Mouse (Mus musculus) stomach, postnatal 0 days (tissue): ENCODE data around the gene Atp2a2. TPM values are rescaled to one million over a fixed set of nuclear protein-coding genes. Genes with fewer than 3 reads are reported as not detected.
A peak's percentile ranks its signal among the peaks of the same experiment; 100 is the strongest.

Experiments used
- ATAC-seq: fragments of 200-750 bp; cut with Nextera tagmentation; 2 replicates; pipeline ENCODE4 v1.8.0; 2017; ENCODE audit not compliant: low FRiP score, low TSS enrichment
- DNase-seq: peaks from one replicate; pipeline ENCODE4 v3.0.0-alpha.2; 2016; ENCODE audit warnings: low spot score
- H3K27ac ChIP-seq: fragments of 300-500 bp; sonication (generic); replicated peaks from 2 replicates; pipeline ENCODE4 v1.5.1; 2014; ENCODE audit warnings: mild to moderate bottlenecking, control low read depth
- H3K27me3 ChIP-seq: fragments of 300-500 bp; sonication (generic); 2 replicates; pipeline ENCODE4 v1.6.1; 2014; ENCODE audit warnings: low read length; ENCODE audit not compliant: control insufficient read depth, insufficient read depth
- H3K36me3 ChIP-seq: fragments of 300-500 bp; sonication (generic); 2 replicates; pipeline ENCODE4 v1.6.1; 2014; ENCODE audit warnings: low read length, mixed read lengths; ENCODE audit not compliant: control insufficient read depth, insufficient read depth
- H3K4me1 ChIP-seq: fragments of 300-500 bp; sonication (generic); replicated peaks from 2 replicates; pipeline ENCODE4 v1.6.1; 2014; ENCODE audit warnings: antibody characterized with exemption; ENCODE audit not compliant: control insufficient read depth, insufficient read depth
- H3K4me2 ChIP-seq: fragments of 300-500 bp; sonication (generic); replicated peaks from 2 replicates; pipeline ENCODE4 v1.6.1; 2014; ENCODE audit warnings: low read depth, mild to moderate bottlenecking, control low read depth, moderate library complexity
- H3K4me3 ChIP-seq: fragments of 300-500 bp; sonication (generic); 2 replicates; pipeline ENCODE4 v1.5.1; 2014; ENCODE audit warnings: low read depth, low read length, control low read depth
- H3K9ac ChIP-seq: fragments of 300-500 bp; sonication (generic); 2 replicates; pipeline ENCODE4 v1.6.1; 2014; ENCODE audit warnings: mild to moderate bottlenecking, low read length, control low read depth, mixed read lengths
- H3K9me3 ChIP-seq: fragments of 300-500 bp; sonication (generic); 2 replicates; pipeline ENCODE4 v1.6.1; 2016; ENCODE audit warnings: low read length; ENCODE audit not compliant: control insufficient read depth
- CTCF ChIP-seq: IDR thresholded peaks from 2 replicates; pipeline ENCODE4 v1.5.1; 2016; ENCODE audit warnings: antibody characterized with exemption, low read depth, mild to moderate bottlenecking, moderate library complexity
- EP300 ChIP-seq: optimal IDR thresholded peaks from 2 replicates; pipeline ENCODE3; 2016; ENCODE audit warnings: antibody characterized with exemption
- WGBS: fragments of 180-500 bp; shearing (Covaris S2); extraction: QIAGEN DNeasy Blood & Tissue Kit; methylation state at CpG from one replicate; pipeline ENCODE4 v1.1.7; 2014; 5-methylcytosine and 5-hydroxymethylcytosine counted together
- polyA plus RNA-seq: library from polyadenylated mRNA; unstranded; fragments of >200 nt; fragmentation: Nextera tagmentation; extraction: Ambion mirVana; gene quantifications from 2 replicates; pipeline ENCODE4 v1.2.1, GENCODE M21; 2015

Atp2a2 gene
- polyA plus RNA-seq, 1 experiment from 2014 or later: 24.0 TPM

GRCm38 (mm10) chr5:122448869-122449268 lies 53.2 kb downstream of the Atp2a2 start:
- 87% methylated on average over 5 of the region's 5 CpGs for WGBS
- no peak for DNase-seq
- Histone ChIP-seq H3K9ac (no peak overlapping the region), H3K4me1 (no peaks in the 10 kb centered on the region), H3K36me3 (peaks cover 8% of the 10 kb centered on the region), H3K4me2 (no peak overlapping the region), H3K27ac (no peak overlapping the region), H3K27me3 (no peaks in the 10 kb centered on the region), H3K9me3 (no peaks in the 10 kb centered on the region), H3K4me3 (no peak overlapping the region)
- ATAC-seq: no peak
- no peak for TF ChIP-seq EP300
- 0 out of 2 replicates have a peak, but pooled peaks have one; percentile 3 for TF ChIP-seq CTCF

- no peak overlapping the region for H3K9ac ChIP-seq
- no peaks in the 10 kb centered on the region for H3K4me1 ChIP-seq
- H3K36me3 ChIP-seq: peaks cover 11% of the 10 kb centered on the region
- H3K27ac ChIP-seq: peak overlapping the region; percentile 37; the same call in 1 of the 2 replicates
- ATAC-seq: peak; percentile 13; the same call in 1 of the 2 replicates
- no peak overlapping the region for H3K4me2 ChIP-seq
- 58% methylated on average over 8 of the region's 8 CpGs for WGBS
- no peaks in the 10 kb centered on the region for H3K27me3 ChIP-seq
- DNase-seq: no peak
- H3K9me3 ChIP-seq: no peaks in the 10 kb centered on the region
- no peak overlapping the region for H3K4me3 ChIP-seq
- TF ChIP-seq CTCF: 0 out of 2 replicates have a peak, but pooled peaks have one; percentile 6
- TF ChIP-seq EP300: peak; percentile 70
These were observed 54.2 kb downstream of the Atp2a2 start for GRCm38 (mm10) chr5:122447857-122448256.

DNA sequence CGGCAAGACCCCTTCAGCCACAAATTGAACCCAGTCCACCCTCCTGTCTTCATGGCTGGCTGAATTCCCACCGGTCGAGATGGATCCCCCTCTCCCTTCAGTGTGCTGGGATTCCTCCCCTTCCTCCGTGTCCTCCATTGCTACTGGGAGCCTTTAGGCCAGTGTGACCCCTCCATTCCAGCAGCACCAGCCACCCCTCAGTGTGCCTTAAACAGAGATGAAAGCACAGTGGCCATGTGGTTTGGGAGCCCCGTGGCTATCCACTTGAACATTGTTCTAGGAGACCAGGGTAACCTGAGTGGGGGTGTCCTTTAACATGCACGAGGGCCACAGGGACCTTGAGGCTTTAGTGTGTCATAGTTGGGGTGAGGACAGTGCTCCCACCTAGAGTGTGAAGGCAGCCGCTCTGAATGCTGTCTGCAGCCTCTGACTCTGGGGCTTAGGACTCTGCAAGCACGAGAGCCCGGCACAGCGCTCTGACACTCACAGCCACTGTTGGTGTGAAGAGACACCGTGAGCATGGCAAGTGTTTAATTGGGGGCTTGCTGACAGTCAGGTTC lies 56.9 kb downstream of the Atp2a2 start:
- DNase-seq (no peak), ATAC-seq (no peak)
- WGBS: 86% methylated on average over 11 of the region's 11 CpGs
- Histone ChIP-seq H3K36me3 (peaks cover 23% of the 10 kb centered on the region), H3K27ac (no peak overlapping the region), H3K4me3 (no peak overlapping the region), H3K9me3 (no peaks in the 10 kb centered on the region), H3K27me3 (no peaks in the 10 kb centered on the region), H3K4me2 (no peak overlapping the region), H3K9ac (no peak overlapping the region), H3K4me1 (no peaks in the 10 kb centered on the region)
- TF ChIP-seq EP300 (no peak), CTCF (no peak)

GRCm38 (mm10) chr5:122444492-122444891 lies 57.5 kb downstream of the Atp2a2 start:
- 92% methylated on average over 10 of the region's 10 CpGs for WGBS
- no peak overlapping the region for H3K4me3 ChIP-seq
- H3K27ac ChIP-seq: no peak overlapping the region
- no peaks in the 10 kb centered on the region for H3K9me3 ChIP-seq
- H3K27me3 ChIP-seq: no peaks in the 10 kb centered on the region
- no peak overlapping the region for H3K9ac ChIP-seq
- ATAC-seq (no peak; the same call in 1 of the 2 replicates), DNase-seq (no peak)
- no peaks in the 10 kb centered on the region for H3K4me1 ChIP-seq
- no peak for TF ChIP-seq CTCF
- TF ChIP-seq EP300: no peak
- H3K4me2 ChIP-seq: no peak overlapping the region
- H3K36me3 ChIP-seq: peaks cover 28% of the 10 kb centered on the region

- H3K27ac ChIP-seq: peak overlapping the region; percentile 45; the same call in 1 of the 2 replicates
- no peaks in the 10 kb centered on the region for H3K27me3 ChIP-seq
- no peak overlapping the region for H3K9ac ChIP-seq
- no peak for TF ChIP-seq CTCF
- TF ChIP-seq EP300: no peak
- H3K36me3 ChIP-seq: peaks cover 56% of the 10 kb centered on the region
- H3K9me3 ChIP-seq: no peaks in the 10 kb centered on the region
- H3K4me1 ChIP-seq: no peaks in the 10 kb centered on the region
- ATAC-seq: no peak
- 83% methylated on average over 12 of the region's 12 CpGs for WGBS
- DNase-seq: no peak
- H3K4me3 ChIP-seq: no peak overlapping the region
- H3K4me2 ChIP-seq: no peak overlapping the region
These were observed 61.9 kb downstream of the Atp2a2 start for GRCm38 (mm10) chr5:122440095-122440630.

DNA sequence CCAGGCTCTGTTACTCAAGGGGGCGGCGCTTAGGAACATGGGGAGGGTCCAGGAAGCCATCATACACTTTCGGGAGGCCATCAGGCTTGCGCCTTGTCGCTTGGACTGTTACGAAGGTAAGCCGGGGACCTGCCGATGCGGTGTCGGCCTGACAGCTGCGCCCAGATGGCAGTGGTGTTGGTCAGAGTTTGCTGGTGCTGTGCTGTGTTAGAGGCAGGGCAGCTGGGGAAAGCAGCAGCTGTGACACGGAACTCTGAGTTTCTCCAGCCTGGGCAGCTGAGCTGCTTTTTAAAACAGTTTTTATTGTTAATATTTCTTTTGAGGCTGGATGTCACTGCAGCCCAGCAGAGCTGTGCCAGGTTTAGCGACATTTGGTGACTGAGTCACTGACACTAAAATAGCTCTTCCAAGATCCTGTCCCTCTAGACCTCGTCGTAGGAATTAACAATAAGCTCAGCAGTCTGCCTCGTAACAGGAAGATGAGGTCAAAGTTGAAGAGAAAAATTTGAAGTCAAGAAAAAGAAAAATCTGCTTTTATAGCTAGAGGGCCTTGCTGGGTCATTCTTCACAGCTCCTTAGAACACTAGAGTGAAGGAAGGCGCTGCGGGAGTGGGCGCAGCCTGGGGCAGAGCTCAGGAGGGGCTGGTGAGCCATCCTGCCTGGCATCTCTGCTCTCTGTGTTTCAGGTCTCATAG lies 62.5 kb downstream of the Atp2a2 start:
- no peaks in the 10 kb centered on the region for H3K9me3 ChIP-seq
- H3K9ac ChIP-seq: no peak overlapping the region
- no peak for ATAC-seq
- 67% methylated on average over 19 of the region's 19 CpGs for WGBS
- H3K4me2 ChIP-seq: no peak overlapping the region
- H3K27ac ChIP-seq: peak overlapping the region; percentile 45; the same call in 1 of the 2 replicates
- no peaks in the 10 kb centered on the region for H3K4me1 ChIP-seq
- peaks cover 57% of the 10 kb centered on the region for H3K36me3 ChIP-seq
- no peaks in the 10 kb centered on the region for H3K27me3 ChIP-seq
- DNase-seq: no peak
- no peak for TF ChIP-seq EP300
- TF ChIP-seq CTCF: no peak
- H3K4me3 ChIP-seq: no peak overlapping the region
